Mouse (Mus musculus): Measurements from ENCODE around the gene Pemt.

DNA sequence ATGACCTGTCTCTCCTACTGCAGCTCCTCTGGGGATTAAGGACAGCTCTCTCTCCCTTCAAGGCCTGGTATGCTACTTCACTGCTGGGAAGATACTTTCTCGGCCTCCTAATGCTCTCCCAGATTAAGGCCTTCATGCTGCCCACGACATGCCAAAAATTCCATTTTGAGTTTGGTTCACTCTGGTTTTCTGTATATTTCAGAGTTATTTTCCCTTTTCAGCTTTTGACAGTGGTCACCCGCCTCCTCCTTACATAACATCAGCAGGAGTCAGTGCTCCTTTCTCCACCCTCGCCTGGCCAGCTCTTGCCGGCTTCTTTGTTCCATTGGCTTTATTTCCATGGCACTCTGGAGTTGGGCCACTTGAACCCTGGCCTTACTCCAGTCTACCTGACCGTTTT is 41.6 kb downstream of the Pemt start:
- no peak for TF ChIP-seq CTCF (IDR thresholded peaks at IDR 0.05; ENCODE audit: extremely low read depth, insufficient read depth, insufficient read length, insufficient replicate concordance)
- no peak for TF ChIP-seq POLR2A (IDR thresholded peaks at IDR 0.05; ENCODE audit: low read depth, low read length)
